20 mouse cellular contexts compared by ENCODE assay signal in the genomic region with DNA sequence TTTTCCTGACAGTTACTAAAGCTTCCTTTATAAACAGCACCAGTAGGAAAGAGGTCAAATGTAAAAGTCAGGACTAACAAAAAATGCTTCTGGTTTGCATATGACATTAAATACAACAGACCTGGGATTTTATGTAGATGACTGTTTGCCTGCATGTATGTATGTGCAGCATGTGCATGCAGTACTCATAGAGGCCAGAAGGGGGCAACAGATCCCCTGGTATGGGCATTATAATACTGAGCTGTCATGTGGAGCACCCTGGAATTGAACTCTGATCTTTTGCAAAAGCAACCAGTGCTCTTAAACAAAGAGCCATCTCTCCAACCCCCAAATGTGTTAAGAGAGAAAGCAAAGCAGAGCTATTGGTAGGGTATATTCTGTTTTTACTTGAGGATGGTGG.
DNase-seq lines count a peak whose midpoint lies in the region; ATAC-seq and TF ChIP-seq lines count a peak whose summit lies in the region.
"Had no signal": no experiment of that assay in that cellular context is flagged by ENCODE, and none has a peak within 500 bp of the region (broad histone marks: within the 10 kb centered on the region; RNA-seq: fewer than 3 reads in every experiment).

No protein-coding gene starts in this region.

- TF ChIP-seq POLR2A in lung, adult 2 months (IDR thresholded peaks at IDR 0.05; ENCODE audit: borderline replicate concordance, extremely low read depth, low read depth, low read length), result no peak

- no peak overlapping the region for H3K9ac ChIP-seq in intestine, postnatal 0 days (ENCODE audit: low read depth, low read length)
- H3K9ac ChIP-seq in intestine, embryonic 16.5 days (ENCODE audit: low read depth, low read length), result no peak overlapping the region
- no peak overlapping the region for H3K9ac ChIP-seq in lung, postnatal 0 days (replicated peaks; ENCODE audit: low read depth)
- H3K9ac ChIP-seq: hindbrain, embryonic 15.5 days; limb, embryonic 12.5 days; liver, embryonic 15.5 days had no signal

- POLR2A ChIA-PET in Patski (lab: Charles Lee), result no interaction called here

- DNase-seq in lung, postnatal 0 days (ENCODE audit: low spot score), result no peak
- DNase-seq in lung, adult 2 months, result no peak
- DNase-seq in Patski (ENCODE audit: low read depth, low spot score), result no peak
- peak; percentile 13 for DNase-seq in splenic B cell, adult 2 months (ENCODE audit: low read depth, low spot score)
- no peak for DNase-seq in thymus, postnatal 14 days
- DNase-seq: adrenal gland, postnatal 10 days; cerebellum, adult 9-11 months; heart, postnatal 36 days; kidney, adult 2 months; kidney, postnatal 25 days; lung, postnatal 36 days; thymus, postnatal 36 days had no signal

- H3K4me1 ChIP-seq in intestine, postnatal 0 days (replicated peaks; ENCODE audit: control insufficient read depth, insufficient read depth, low read length), result 0 out of 2 replicates have a peak, but pooled peaks cover 2% of the 10 kb centered on the region
- H3K4me1 ChIP-seq in intestine, embryonic 16.5 days (ENCODE audit: control insufficient read depth, insufficient read depth, low read length), result no peaks in the 10 kb centered on the region; the same call in 1 of the 2 replicates
- no peaks in the 10 kb centered on the region for H3K4me1 ChIP-seq in lung, postnatal 0 days (ENCODE audit: insufficient read depth, low read depth, low read length)
- H3K4me1 ChIP-seq in lung, adult 2 months (ENCODE audit: control insufficient read depth, insufficient read depth, low read length), result no peaks in the 10 kb centered on the region
- H3K4me1 ChIP-seq: hindbrain, embryonic 15.5 days; liver, embryonic 15.5 days had no signal

- H3K4me3 ChIP-seq in intestine, postnatal 0 days (ENCODE audit: low read depth, low read length), result no peak overlapping the region
- H3K4me3 ChIP-seq in intestine, embryonic 16.5 days (ENCODE audit: low read length), result no peak overlapping the region
- H3K4me3 ChIP-seq in lung, postnatal 0 days (ENCODE audit: low read depth, low read length), result no peak overlapping the region
- H3K4me3 ChIP-seq in lung, adult 2 months (replicated peaks; ENCODE audit: extremely low read depth, low read depth, low read length), result no peak overlapping the region
- H3K4me3 ChIP-seq: hindbrain, embryonic 15.5 days; limb, embryonic 12.5 days; liver, embryonic 15.5 days had no signal

- H3K9me3 ChIP-seq in intestine, postnatal 0 days (ENCODE audit: control insufficient read depth), result 0 out of 2 replicates have a peak, but pooled peaks cover 9% of the 10 kb centered on the region
- H3K9me3 ChIP-seq in intestine, embryonic 16.5 days (ENCODE audit: control insufficient read depth, low read length), result 0 out of 2 replicates have a peak, but pooled peaks cover 3% of the 10 kb centered on the region
- no peaks in the 10 kb centered on the region for H3K9me3 ChIP-seq in lung, postnatal 0 days (ENCODE audit: low read length)
- H3K9me3 ChIP-seq: hindbrain, embryonic 15.5 days; liver, embryonic 15.5 days had no signal

- ATAC-seq in intestine, postnatal 0 days, result no peak
- no peak for ATAC-seq in intestine, embryonic 16.5 days
- no peak for ATAC-seq in lung, postnatal 0 days
- no peak for ATAC-seq in Patski
- ATAC-seq: activated CD4-positive, CD25-positive, alpha-beta regulatory T cell, adult 4 months; forebrain, embryonic 16.5 days had no signal

- peak; percentile 27; the same call in 1 of the 2 replicates for TF ChIP-seq CTCF in intestine, postnatal 0 days (IDR thresholded peaks at IDR 0.05; ENCODE audit: low read depth)
- peak; percentile 19; the same call in 1 of the 2 replicates for TF ChIP-seq CTCF in lung, postnatal 0 days (IDR thresholded peaks at IDR 0.05)
- TF ChIP-seq CTCF in lung, adult 2 months (IDR thresholded peaks at IDR 0.05; ENCODE audit: insufficient read depth, low read length), result no peak
- peak; percentile 36 for TF ChIP-seq CTCF in Patski (IDR thresholded peaks at IDR 0.05)

- in situ Hi-C loops in Patski (cut with MboI; ENCODE audit: low pct_unique_long_range_greater_than_20kb), result no loop called here

- H3K27me3 ChIP-seq in intestine, postnatal 0 days (replicated peaks; ENCODE audit: control insufficient read depth, insufficient read depth, low read length), result no peaks in the 10 kb centered on the region
- H3K27me3 ChIP-seq in intestine, embryonic 16.5 days (replicated peaks; ENCODE audit: control insufficient read depth, insufficient read depth, low read length), result no peaks in the 10 kb centered on the region
- H3K27me3 ChIP-seq in lung, postnatal 0 days (replicated peaks; ENCODE audit: insufficient read depth, low read length), result no peaks in the 10 kb centered on the region
- H3K27me3 ChIP-seq in Patski, result no peaks in the 10 kb centered on the region
- no peaks in the 10 kb centered on the region for H3K27me3 ChIP-seq in splenic B cell, adult 2 months (ENCODE audit: control insufficient read depth, insufficient read depth, low read length, poor library complexity, severe bottlenecking)
- H3K27me3 ChIP-seq: CH12.LX; hindbrain, embryonic 15.5 days; limb, embryonic 12.5 days; liver, embryonic 15.5 days had no signal

- no peaks in the 10 kb centered on the region; the same call in 1 of the 2 replicates for H3K36me3 ChIP-seq in intestine, postnatal 0 days (ENCODE audit: control insufficient read depth, insufficient read depth)
- no peaks in the 10 kb centered on the region; the same call in 1 of the 2 replicates for H3K36me3 ChIP-seq in intestine, embryonic 16.5 days (ENCODE audit: control insufficient read depth, insufficient read depth, low read length)
- H3K36me3 ChIP-seq in lung, postnatal 0 days (ENCODE audit: insufficient read depth, low read length), result peaks cover 6% of the 10 kb centered on the region; the same call in 1 of the 2 replicates
- peaks cover 16% of the 10 kb centered on the region for H3K36me3 ChIP-seq in splenic B cell, adult 2 months (ENCODE audit: control insufficient read depth, insufficient read depth, low read length, poor library complexity, severe bottlenecking)

- no peak overlapping the region for H3K27ac ChIP-seq in intestine, postnatal 0 days (ENCODE audit: low read depth, low read length)
- H3K27ac ChIP-seq in intestine, embryonic 16.5 days (ENCODE audit: low read length), result no peak overlapping the region
- H3K27ac ChIP-seq in lung, postnatal 0 days (ENCODE audit: low read length), result no peak overlapping the region
- H3K27ac ChIP-seq: hindbrain, embryonic 15.5 days; limb, embryonic 12.5 days; liver, embryonic 15.5 days had no signal

- CTCF ChIA-PET in Patski (lab: Charles Lee), result interaction anchor here (0.8 to 1.5 kb wide), 3 partner anchors 8 to 12 kb away, joined by 3 to 4 read pairs (median 3); no protein-coding TSS in a partner anchor

- H3K4me2 ChIP-seq in intestine, postnatal 0 days (replicated peaks; ENCODE audit: low read depth), result no peak overlapping the region
- no peak overlapping the region for H3K4me2 ChIP-seq in intestine, embryonic 16.5 days (ENCODE audit: low read depth, low read length)
- H3K4me2 ChIP-seq in lung, postnatal 0 days (replicated peaks; ENCODE audit: low read depth, low read length), result no peak overlapping the region
- H3K4me2 ChIP-seq: hindbrain, embryonic 15.5 days; limb, embryonic 12.5 days; liver, embryonic 15.5 days had no signal

- TF ChIP-seq EP300 in lung, postnatal 0 days (IDR thresholded peaks at IDR 0.05), result no peak
